Mouse (Mus musculus): Measurements from ENCODE around the gene Ampd3.

DNA sequence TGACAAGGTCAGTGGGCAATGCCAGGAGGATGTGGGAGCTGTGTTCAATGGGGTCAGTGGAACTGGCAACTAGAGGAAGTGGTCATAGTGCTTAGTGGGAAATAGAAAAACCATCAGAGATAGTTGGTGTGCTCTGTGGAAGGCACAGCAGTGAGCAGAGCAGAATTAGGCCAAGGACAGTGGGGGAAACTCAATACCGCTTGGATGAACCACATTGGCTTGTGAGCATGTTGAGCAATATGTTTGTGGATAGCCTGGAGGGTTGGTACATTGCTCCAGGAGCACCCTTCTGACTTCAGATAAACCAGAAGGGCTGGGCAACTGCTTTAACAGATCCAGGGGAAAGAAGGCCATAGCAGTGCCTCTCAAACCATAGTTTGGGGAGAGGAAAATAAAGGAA lies 80.4 kb downstream of the Ampd3 start:
- TF ChIP-seq CTCF (IDR thresholded peaks at IDR 0.05; ENCODE audit: extremely low read depth, insufficient read length, insufficient replicate concordance, low read depth, low read length), result no peak
- no peak for TF ChIP-seq POLR2A (IDR thresholded peaks at IDR 0.05; ENCODE audit: low read depth, low read length)

Measured in small intestine, adult 2 months (tissue).